Mouse (Mus musculus) macrophage (primary cell): ENCODE measurements around the gene Slc20a1. TPM values are rescaled to one million over a fixed set of nuclear protein-coding genes. Genes with fewer than 3 reads are reported as not detected.
A peak's percentile ranks its signal among the peaks of the same experiment; 100 is the strongest.

ENCODE experiments used
- H3K27ac ChIP-seq: fragments of 350-480 bp; formaldehyde crosslinking; 2 replicates; pipeline ENCODE4 v1.9.0; 2021
- H3K36me3 ChIP-seq: fragments of 350-480 bp; formaldehyde crosslinking; 2 replicates; pipeline ENCODE4 v1.9.0; 2021; ENCODE audit errors: inconsistent target
- H3K4me3 ChIP-seq: fragments of 350-480 bp; formaldehyde crosslinking; 2 replicates; pipeline ENCODE4 v1.9.0; 2021; ENCODE audit errors: inconsistent target
- H3K79me2 ChIP-seq: fragments of 350-480 bp; formaldehyde crosslinking; 2 replicates; pipeline ENCODE4 v1.9.0; 2021; ENCODE audit errors: inconsistent target
- WGBS: methylation state at CpG from one replicate; pipeline ENCODE4 v1.1.7; 2026; ENCODE audit warnings: inconsistent platforms; ENCODE audit not compliant: missing documents; 5-methylcytosine and 5-hydroxymethylcytosine counted together
- polyA plus RNA-seq: library from polyadenylated mRNA; stranded (reverse); fragments of 250-400 nt; gene quantifications from 3 replicates; pipeline ENCODE4 v1.2.4, GENCODE M21; 2018; ENCODE audit warnings: inconsistent platforms

Gene Slc20a1
- polyA plus RNA-seq, 1 experiment from 2014 or later: 36.9 TPM

GRCm38 (mm10) chr2:129179946-129180853 is 18.4 kb upstream of the Slc20a1 start:
- Histone ChIP-seq H3K4me3 (no peak overlapping the region), H3K36me3 (no peaks in the 10 kb centered on the region), H3K27ac (peak overlapping the region; percentile 83), H3K79me2 (no peaks in the 10 kb centered on the region)
- 2% methylated on average over 8 of the region's 8 CpGs for WGBS

GRCm38 (mm10) chr2:129181509-129181908 is 17.1 kb upstream of the Slc20a1 start:
- Histone ChIP-seq H3K36me3 (no peaks in the 10 kb centered on the region), H3K27ac (no peak overlapping the region), H3K4me3 (no peak overlapping the region), H3K79me2 (no peaks in the 10 kb centered on the region)
- WGBS: 92% methylated on average over 5 of the region's 5 CpGs

DNA sequence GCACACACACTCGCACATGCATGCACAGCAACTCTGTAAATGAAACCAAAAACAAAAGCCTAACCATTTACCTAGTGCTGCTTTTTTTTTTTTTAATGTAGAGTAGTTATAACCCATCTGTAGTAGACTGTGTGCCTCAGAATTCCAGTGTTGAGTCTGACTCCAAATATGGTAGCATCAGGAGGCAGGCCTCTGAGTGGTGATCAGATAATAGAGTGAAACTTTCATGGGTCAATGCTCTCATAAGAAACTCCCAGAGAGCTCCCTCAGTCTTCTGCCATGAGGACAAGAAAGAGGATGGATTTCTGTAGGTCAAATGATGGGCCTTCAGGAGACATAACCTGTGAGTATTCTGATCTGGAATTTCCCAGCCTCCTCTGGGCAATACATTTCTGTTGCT is 16.2 kb upstream of the Slc20a1 start:
- no peaks in the 10 kb centered on the region for H3K36me3 ChIP-seq
- no peak overlapping the region for H3K4me3 ChIP-seq
- H3K27ac ChIP-seq: 0 out of 2 replicates have a peak overlapping the region, but pooled peaks have one; percentile 43
- 100% methylated on average over 1 of the region's 1 CpGs for WGBS
- H3K79me2 ChIP-seq: no peaks in the 10 kb centered on the region

GRCm38 (mm10) chr2:129183561-129184031 is 15.0 kb upstream of the Slc20a1 start:
- Histone ChIP-seq H3K36me3 (no peaks in the 10 kb centered on the region), H3K4me3 (no peak overlapping the region), H3K79me2 (no peaks in the 10 kb centered on the region), H3K27ac (peak overlapping the region; percentile 43)
- WGBS: 44% methylated on average over 14 of the region's 14 CpGs

GRCm38 (mm10) chr2:129184853-129185252 is 13.7 kb upstream of the Slc20a1 start:
- no peaks in the 10 kb centered on the region for H3K79me2 ChIP-seq
- WGBS: 100% methylated on average over 1 of the region's 1 CpGs
- no peaks in the 10 kb centered on the region for H3K36me3 ChIP-seq
- no peak overlapping the region for H3K27ac ChIP-seq
- no peak overlapping the region for H3K4me3 ChIP-seq

- no peaks in the 10 kb centered on the region for H3K79me2 ChIP-seq
- peak overlapping the region; percentile 38 for H3K27ac ChIP-seq
- H3K4me3 ChIP-seq: no peak overlapping the region
- no peaks in the 10 kb centered on the region for H3K36me3 ChIP-seq
- 62% methylated on average over 10 of the region's 10 CpGs for WGBS
Measured at GRCm38 (mm10) chr2:129185611-129186290, 12.8 kb upstream of the Slc20a1 start.

DNA sequence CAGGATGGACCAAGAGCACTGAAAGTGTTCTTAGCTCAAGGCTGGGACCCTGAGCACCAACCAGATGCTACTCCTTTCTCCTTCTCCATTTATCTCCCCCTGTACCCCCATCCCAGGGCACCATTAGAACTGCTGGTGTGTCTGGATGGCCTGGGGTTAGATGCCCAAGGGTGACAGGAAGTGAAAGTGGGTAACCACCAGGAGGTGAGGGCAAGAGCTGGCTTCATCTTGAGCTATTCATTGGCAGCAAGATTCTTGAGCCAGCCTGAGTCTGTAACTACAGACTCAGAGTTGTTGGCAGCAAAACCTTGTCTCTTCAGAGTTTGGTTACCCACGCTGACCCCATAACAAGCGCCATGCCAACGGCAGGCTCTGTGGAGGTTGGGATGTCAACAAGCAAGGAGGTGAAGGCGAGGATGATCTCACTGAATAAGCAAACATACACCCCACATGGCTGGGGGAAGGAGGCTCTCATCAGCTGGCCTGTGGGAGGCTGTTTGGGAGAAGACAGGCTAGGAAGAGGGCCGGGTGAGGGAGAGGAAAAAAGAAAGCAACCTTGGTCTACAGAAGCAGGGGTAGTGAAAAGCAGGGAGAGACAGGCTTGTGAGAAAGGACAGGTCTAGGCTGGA is 12.2 kb upstream of the Slc20a1 start:
- Histone ChIP-seq H3K79me2 (no peaks in the 10 kb centered on the region), H3K36me3 (no peaks in the 10 kb centered on the region), H3K4me3 (no peak overlapping the region), H3K27ac (peak overlapping the region; percentile 38)
- WGBS: 20% methylated on average over 5 of the region's 5 CpGs

DNA sequence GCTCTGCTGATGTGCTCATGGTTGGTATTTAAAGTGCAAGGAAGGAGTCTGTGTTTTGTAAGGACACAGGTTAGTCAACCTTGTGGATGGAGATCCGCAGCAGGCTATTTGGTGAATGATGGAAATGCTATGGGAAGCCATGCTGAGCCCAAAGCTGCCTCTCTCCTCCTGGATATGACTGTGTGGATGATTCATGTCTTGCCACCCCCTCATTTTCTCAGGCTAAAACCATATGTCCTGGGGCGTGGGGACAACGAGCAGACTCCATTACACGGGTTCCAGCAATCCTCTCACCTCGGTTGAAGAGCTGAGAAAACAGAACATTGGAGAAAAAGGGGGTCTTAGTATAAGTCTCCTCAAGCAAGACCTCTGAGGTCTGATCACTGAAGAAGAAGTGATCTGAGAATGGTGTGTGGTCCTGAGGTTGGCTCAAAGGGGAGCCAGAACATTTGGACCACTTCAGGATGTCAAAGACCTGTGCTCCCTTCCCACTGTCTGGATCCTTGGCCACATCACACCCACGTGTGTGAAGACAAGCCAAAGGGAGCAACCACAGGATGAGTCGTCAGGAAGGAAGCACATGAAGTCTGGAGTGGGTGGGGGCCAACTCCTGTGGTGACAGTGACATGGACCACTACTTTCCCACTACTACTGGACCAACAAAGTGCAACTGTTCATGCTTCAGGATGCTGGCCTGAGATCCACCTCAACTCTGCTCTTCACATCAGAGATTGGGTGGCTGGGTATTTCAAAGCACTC is 6.0 kb upstream of the Slc20a1 start:
- 75% methylated on average over 7 of the region's 7 CpGs for WGBS
- Histone ChIP-seq H3K4me3 (no peak overlapping the region), H3K27ac (no peak overlapping the region), H3K79me2 (no peaks in the 10 kb centered on the region), H3K36me3 (no peaks in the 10 kb centered on the region)

GRCm38 (mm10) chr2:129196317-129196716 is 2.2 kb upstream of the Slc20a1 start:
- H3K36me3 ChIP-seq: no peaks in the 10 kb centered on the region
- 48% methylated on average over 2 of the region's 2 CpGs for WGBS
- H3K27ac ChIP-seq: peak overlapping the region; percentile 95
- peaks cover 22% of the 10 kb centered on the region for H3K79me2 ChIP-seq
- no peak overlapping the region for H3K4me3 ChIP-seq

DNA sequence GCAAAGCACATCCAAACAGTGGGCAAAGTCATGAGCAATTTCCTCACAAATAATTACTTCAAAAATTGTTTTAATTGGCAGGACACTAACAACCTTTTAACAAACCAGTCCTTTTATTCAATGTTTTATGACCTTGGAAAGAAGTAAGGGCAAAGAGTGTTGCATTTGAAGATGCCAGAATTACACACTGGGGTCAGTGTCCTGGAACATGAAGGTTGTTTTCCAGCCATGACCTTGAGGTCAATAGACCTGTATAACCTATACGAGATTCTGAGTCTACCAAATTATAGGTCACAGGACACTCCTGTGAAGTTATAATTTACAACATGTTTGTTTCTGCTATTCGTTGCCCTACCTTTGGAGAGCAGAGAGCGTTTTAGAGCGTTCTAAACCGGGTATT is 1.4 kb upstream of the Slc20a1 start:
- 81% methylated on average over 5 of the region's 5 CpGs for WGBS
- H3K36me3 ChIP-seq: peaks cover 1% of the 10 kb centered on the region; the same call in 1 of the 2 replicates
- peak overlapping the region; percentile 56 for H3K4me3 ChIP-seq
- peaks cover 31% of the 10 kb centered on the region for H3K79me2 ChIP-seq
- peak overlapping the region; percentile 95 for H3K27ac ChIP-seq

DNA sequence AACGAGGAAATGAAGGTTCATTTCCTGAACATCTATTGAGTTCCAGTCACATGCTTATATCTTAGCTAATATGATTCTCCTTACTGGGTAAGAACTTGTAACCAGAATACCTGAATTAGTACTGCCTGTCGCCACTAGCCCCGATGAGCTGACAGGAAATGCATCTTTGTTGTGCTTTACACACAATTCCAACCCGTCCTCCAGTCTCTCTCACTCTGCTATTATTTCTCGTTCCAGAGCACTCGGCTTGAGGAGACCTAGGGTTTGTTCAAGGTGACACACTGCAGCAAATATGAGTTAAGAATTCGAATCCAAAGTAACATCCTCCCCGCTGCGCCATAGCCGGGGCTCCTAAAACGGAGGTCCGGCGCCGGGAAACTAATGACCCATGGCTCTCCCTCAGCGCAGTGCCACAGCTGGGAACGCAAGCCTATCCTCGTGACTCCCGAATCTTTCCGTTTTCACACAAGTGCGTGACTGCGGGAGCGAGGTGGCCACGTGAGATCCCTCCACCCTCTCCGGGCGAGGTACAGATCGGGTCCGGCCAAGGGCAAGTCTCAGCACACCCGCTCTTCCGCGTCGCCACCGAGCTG is 625 bp upstream of the Slc20a1 start:
- H3K36me3 ChIP-seq: peaks cover 8% of the 10 kb centered on the region; the same call in 1 of the 2 replicates
- peak overlapping the region; percentile 95 for H3K27ac ChIP-seq
- under 1% methylated on average over 32 of the region's 32 CpGs for WGBS
- peak overlapping the region; percentile 56 for H3K4me3 ChIP-seq
- peaks cover 37% of the 10 kb centered on the region for H3K79me2 ChIP-seq

GRCm38 (mm10) chr2:129199328-129200085 is 943 bp downstream of the Slc20a1 start:
- Histone ChIP-seq H3K4me3 (peak overlapping the region; percentile 57), H3K79me2 (peaks cover 37% of the 10 kb centered on the region), H3K36me3 (peaks cover 20% of the 10 kb centered on the region), H3K27ac (peak overlapping the region; percentile 60)
- 40% methylated on average over 31 of the region's 31 CpGs for WGBS

DNA sequence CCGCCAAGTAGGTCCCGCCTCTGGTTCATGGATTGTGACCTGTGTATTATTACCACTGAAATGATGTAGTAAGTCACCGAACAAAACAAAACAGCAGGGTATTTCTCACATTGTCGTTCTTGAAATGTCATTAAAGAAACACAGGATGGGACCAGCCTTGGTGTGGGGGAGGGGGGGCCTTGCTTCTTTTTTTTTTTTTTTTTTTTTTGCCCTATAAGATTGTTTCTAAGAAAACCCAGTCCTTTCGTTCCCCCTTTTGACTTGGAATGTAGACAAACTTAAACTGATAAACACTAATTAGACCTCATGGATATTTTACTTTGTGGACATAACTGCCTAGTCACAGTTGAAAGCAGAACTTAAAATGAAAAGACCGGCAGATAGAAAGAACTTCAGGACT is 6.4 kb downstream of the Slc20a1 start:
- H3K4me3 ChIP-seq: no peak overlapping the region
- peaks cover 65% of the 10 kb centered on the region for H3K36me3 ChIP-seq
- H3K79me2 ChIP-seq: peaks cover 28% of the 10 kb centered on the region
- no peak overlapping the region for H3K27ac ChIP-seq
- 72% methylated on average over 6 of the region's 6 CpGs for WGBS
